Mouse (Mus musculus): ENCODE measurements around the gene Gm20388.

- TF ChIP-seq POLR2A (IDR thresholded peaks at IDR 0.05; ENCODE audit: borderline replicate concordance, control insufficient read depth, low read depth, low read length) (no peak), CTCF (IDR thresholded peaks at IDR 0.05; ENCODE audit: control insufficient read depth, insufficient read depth, low read length) (no peak)
These were observed 1712.4 kb downstream of the Gm20388 start for GRCm38 (mm10) chr8:121623043-121623442.

Data from bone marrow, adult 2 months (tissue).